Mouse (Mus musculus) lung, embryonic 14.5 days (tissue): ENCODE measurements at regions not wholly inside any gene's neighbourhood (a gene's known extent, or its start where the extent isn't known, plus 50 kb on each side); places are given as distances from the start of the nearest gene placed in this dataset.

ENCODE experiments used
- ATAC-seq: fragments of 200-750 bp; cut with Nextera tagmentation; 2 replicates; pipeline ENCODE4 v1.8.0; 2017; ENCODE audit warnings: mild to moderate bottlenecking, moderate TSS enrichment, moderate library complexity; ENCODE audit not compliant: insufficient read depth
- DNase-seq: peaks from one replicate; pipeline ENCODE4 v3.0.0-alpha.2; 2015
- H3K27ac ChIP-seq: fragments of 300-500 bp; sonication (generic); 2 replicates; pipeline ENCODE4 v1.5.1; 2014; ENCODE audit warnings: low read depth, mild to moderate bottlenecking, moderate library complexity
- H3K27me3 ChIP-seq: fragments of 300-500 bp; sonication (generic); 2 replicates; pipeline ENCODE4 v1.6.1; 2014; ENCODE audit warnings: low read length, control low read depth; ENCODE audit not compliant: insufficient read depth
- H3K36me3 ChIP-seq: fragments of 300-500 bp; sonication (generic); 2 replicates; pipeline ENCODE4 v1.6.1; 2014; ENCODE audit warnings: control low read depth; ENCODE audit not compliant: insufficient read depth
- H3K4me1 ChIP-seq: fragments of 300-500 bp; sonication (generic); 2 replicates; pipeline ENCODE4 v1.6.1; 2014; ENCODE audit warnings: antibody characterized with exemption, control low read depth; ENCODE audit not compliant: insufficient read depth
- H3K4me2 ChIP-seq: fragments of 300-500 bp; sonication (generic); 2 replicates; pipeline ENCODE4 v1.6.1; 2014; ENCODE audit warnings: mild to moderate bottlenecking
- H3K4me3 ChIP-seq: fragments of 300-500 bp; sonication (generic); 2 replicates; pipeline ENCODE4 v1.5.1; 2014; ENCODE audit warnings: low read depth, low read length
- H3K9ac ChIP-seq: fragments of 300-500 bp; sonication (generic); 2 replicates; pipeline ENCODE4 v1.6.1; 2014
- H3K9me3 ChIP-seq: fragments of 300-500 bp; sonication (generic); 2 replicates; pipeline ENCODE4 v1.6.1; 2016; ENCODE audit warnings: low read depth, low read length, control low read depth
- CTCF ChIP-seq: IDR thresholded peaks from 2 replicates; pipeline ENCODE4 v1.5.1; 2016; ENCODE audit warnings: antibody characterized with exemption, low read depth
- WGBS: fragments of 180-500 bp; shearing (Covaris S2); extraction: QIAGEN DNeasy Blood & Tissue Kit; methylation state at CpG from one replicate; pipeline ENCODE4 v1.1.7; 2014; 5-methylcytosine and 5-hydroxymethylcytosine counted together

GRCm38 (mm10) chr15:52783940-52784339 lies 1100.8 kb upstream of the Gm7489 start:
- TF ChIP-seq CTCF: no peak
- H3K4me1 ChIP-seq: no peaks in the 10 kb centered on the region
- DNase-seq (no peak), ATAC-seq (no peak)
- H3K9me3 ChIP-seq: no peaks in the 10 kb centered on the region
- H3K36me3 ChIP-seq: no peaks in the 10 kb centered on the region
- H3K27me3 ChIP-seq: no peaks in the 10 kb centered on the region
- 83% methylated on average over 2 of the region's 2 CpGs for WGBS
- no peak overlapping the region for H3K4me2 ChIP-seq
- no peak overlapping the region for H3K27ac ChIP-seq
- no peak overlapping the region for H3K9ac ChIP-seq
- no peak overlapping the region for H3K4me3 ChIP-seq

DNA sequence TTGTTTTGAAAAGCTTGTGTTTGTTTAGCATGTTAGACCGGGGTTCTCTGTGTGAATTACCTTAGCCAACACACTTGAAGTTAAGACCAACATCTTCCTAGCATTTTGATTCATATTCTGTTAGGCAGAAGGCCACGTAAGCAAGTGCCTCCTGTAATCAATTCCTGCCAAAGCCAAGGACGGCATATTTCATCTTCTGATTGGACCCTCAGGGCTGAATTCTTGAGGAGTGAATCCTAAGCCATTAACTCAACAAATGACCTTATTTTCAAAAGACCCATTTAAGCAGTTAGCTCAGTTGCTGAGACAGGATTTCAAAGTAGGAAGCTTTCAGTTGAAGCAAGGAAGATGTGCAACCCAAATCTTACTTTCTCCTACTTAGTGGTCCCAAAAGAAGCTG lies 1099.5 kb upstream of the Gm7489 start:
- no peak for TF ChIP-seq CTCF
- Histone ChIP-seq H3K4me1 (no peaks in the 10 kb centered on the region), H3K9ac (no peak overlapping the region), H3K27ac (no peak overlapping the region), H3K4me2 (no peak overlapping the region), H3K4me3 (no peak overlapping the region), H3K27me3 (no peaks in the 10 kb centered on the region), H3K9me3 (no peaks in the 10 kb centered on the region), H3K36me3 (no peaks in the 10 kb centered on the region)
- ATAC-seq: no peak
- no peak for DNase-seq
- WGBS: 61% methylated on average over 3 of the region's 3 CpGs

DNA sequence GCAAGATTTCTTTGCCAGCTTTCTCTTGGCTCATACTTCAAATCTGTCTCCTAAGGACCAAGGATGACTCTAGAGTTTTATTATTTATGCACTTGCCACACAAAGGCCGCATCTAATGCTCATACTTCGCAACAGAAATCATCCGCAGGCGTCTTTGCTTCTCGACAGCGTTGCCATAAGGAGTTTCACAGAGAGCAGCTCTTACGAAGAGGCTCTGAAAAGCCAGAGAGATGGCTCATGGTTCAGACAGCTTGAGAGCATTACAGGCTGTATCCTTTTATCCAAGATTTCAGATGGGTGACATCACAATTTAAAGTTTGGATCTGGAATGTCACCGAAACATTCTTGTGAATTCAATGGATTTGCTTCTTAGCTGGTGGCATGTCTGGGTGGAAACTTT lies 1098.7 kb upstream of the Gm7489 start:
- no peak for ATAC-seq
- Histone ChIP-seq H3K4me2 (no peak overlapping the region), H3K9me3 (no peaks in the 10 kb centered on the region), H3K4me3 (no peak overlapping the region), H3K4me1 (no peaks in the 10 kb centered on the region), H3K27me3 (no peaks in the 10 kb centered on the region), H3K27ac (no peak overlapping the region), H3K9ac (no peak overlapping the region), H3K36me3 (no peaks in the 10 kb centered on the region)
- WGBS: 67% methylated on average over 8 of the region's 8 CpGs
- no peak for TF ChIP-seq CTCF
- peak; percentile 17 for DNase-seq

GRCm38 (mm10) chr15:52805479-52806199 lies 1079.1 kb upstream of the Gm7489 start:
- H3K27me3 ChIP-seq: no peaks in the 10 kb centered on the region
- no peak overlapping the region for H3K4me3 ChIP-seq
- ATAC-seq: no peak
- no peaks in the 10 kb centered on the region for H3K9me3 ChIP-seq
- H3K4me1 ChIP-seq: no peaks in the 10 kb centered on the region
- no peaks in the 10 kb centered on the region for H3K36me3 ChIP-seq
- no peak overlapping the region for H3K27ac ChIP-seq
- no peak for DNase-seq
- no peak overlapping the region for H3K9ac ChIP-seq
- WGBS: 63% methylated on average over 4 of the region's 4 CpGs
- TF ChIP-seq CTCF: no peak
- H3K4me2 ChIP-seq: no peak overlapping the region

- Histone ChIP-seq H3K36me3 (no peaks in the 10 kb centered on the region), H3K27ac (no peak overlapping the region), H3K9ac (no peak overlapping the region), H3K27me3 (no peaks in the 10 kb centered on the region), H3K4me3 (no peak overlapping the region), H3K4me1 (no peaks in the 10 kb centered on the region), H3K9me3 (no peaks in the 10 kb centered on the region), H3K4me2 (no peak overlapping the region)
- 0 out of 2 replicates have a peak, but pooled peaks have one; percentile 16 for TF ChIP-seq CTCF
- DNase-seq (peak; percentile 30), ATAC-seq (no peak)
- 71% methylated on average over 3 of the region's 3 CpGs for WGBS
Measured at GRCm38 (mm10) chr15:52808622-52809021, 1076.1 kb upstream of the Gm7489 start.

GRCm38 (mm10) chr15:52820796-52821195 lies 1063.9 kb upstream of the Gm7489 start:
- Histone ChIP-seq H3K27me3 (no peaks in the 10 kb centered on the region), H3K9me3 (no peaks in the 10 kb centered on the region), H3K4me1 (no peaks in the 10 kb centered on the region), H3K4me3 (no peak overlapping the region), H3K4me2 (no peak overlapping the region), H3K27ac (no peak overlapping the region), H3K36me3 (no peaks in the 10 kb centered on the region), H3K9ac (no peak overlapping the region)
- 81% methylated on average over 6 of the region's 6 CpGs for WGBS
- no peak for TF ChIP-seq CTCF
- no peak for DNase-seq
- ATAC-seq: no peak

DNA sequence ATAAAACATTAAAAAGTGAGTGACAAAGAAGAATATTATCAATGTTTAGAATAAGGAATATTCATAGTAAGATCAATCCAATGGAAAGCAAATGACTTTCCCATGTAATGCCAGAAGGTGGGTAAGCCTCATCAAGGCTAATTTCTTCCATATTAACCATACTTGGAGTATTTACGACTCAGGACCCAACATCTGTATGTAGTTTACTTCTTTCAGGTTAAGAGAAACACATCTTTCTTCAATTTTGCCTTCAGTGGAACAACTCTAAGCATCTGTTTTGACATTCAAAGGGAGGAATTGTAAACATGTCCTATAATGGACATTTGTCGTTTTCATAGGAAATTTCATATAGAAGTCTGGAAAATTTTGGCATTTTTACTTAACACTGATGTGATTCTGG lies 1047.8 kb upstream of the Gm7489 start:
- DNase-seq (no peak), ATAC-seq (no peak)
- 63% methylated on average over 2 of the region's 2 CpGs for WGBS
- no peak overlapping the region for H3K4me2 ChIP-seq
- TF ChIP-seq CTCF: no peak
- no peaks in the 10 kb centered on the region for H3K27me3 ChIP-seq
- H3K27ac ChIP-seq: no peak overlapping the region
- no peaks in the 10 kb centered on the region for H3K36me3 ChIP-seq
- no peak overlapping the region for H3K9ac ChIP-seq
- H3K4me1 ChIP-seq: no peaks in the 10 kb centered on the region
- no peaks in the 10 kb centered on the region for H3K9me3 ChIP-seq
- H3K4me3 ChIP-seq: no peak overlapping the region

DNA sequence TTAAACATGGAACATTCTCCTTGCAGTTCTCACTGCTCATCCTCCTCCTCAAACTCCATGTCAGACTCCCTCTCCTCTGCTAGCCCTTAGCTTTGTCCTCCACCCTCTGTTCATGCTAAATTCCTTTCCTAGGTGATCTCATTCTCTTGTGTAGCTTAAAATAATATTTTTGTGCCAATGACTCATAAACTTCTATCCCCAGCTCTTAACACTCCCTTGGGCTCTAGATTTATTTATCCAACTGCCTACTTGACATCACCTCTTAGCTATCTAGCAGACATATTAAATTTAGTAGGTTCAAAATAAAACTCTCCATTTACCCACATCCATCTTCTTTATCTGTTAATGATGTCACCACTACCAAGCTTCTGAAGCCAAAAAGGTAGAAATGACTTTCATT lies 1036.6 kb upstream of the Gm7489 start:
- TF ChIP-seq CTCF: no peak
- no peaks in the 10 kb centered on the region for H3K4me1 ChIP-seq
- no peak overlapping the region for H3K4me2 ChIP-seq
- no peaks in the 10 kb centered on the region for H3K27me3 ChIP-seq
- no peak for ATAC-seq
- no peak overlapping the region for H3K27ac ChIP-seq
- H3K4me3 ChIP-seq: no peak overlapping the region
- no peaks in the 10 kb centered on the region for H3K36me3 ChIP-seq
- H3K9ac ChIP-seq: no peak overlapping the region
- DNase-seq: no peak
- H3K9me3 ChIP-seq: no peaks in the 10 kb centered on the region
